Mouse (Mus musculus) CD4-positive helper T cell, adult 2 months (primary cell): ENCODE data around the gene Rab26.

ENCODE experiments used
- DNase-seq: peaks from one replicate; pipeline ENCODE4 v3.0.0-alpha.2; 2012; ENCODE audit warnings: low read depth, missing footprints, low spot score

The Rab26 gene

DNA sequence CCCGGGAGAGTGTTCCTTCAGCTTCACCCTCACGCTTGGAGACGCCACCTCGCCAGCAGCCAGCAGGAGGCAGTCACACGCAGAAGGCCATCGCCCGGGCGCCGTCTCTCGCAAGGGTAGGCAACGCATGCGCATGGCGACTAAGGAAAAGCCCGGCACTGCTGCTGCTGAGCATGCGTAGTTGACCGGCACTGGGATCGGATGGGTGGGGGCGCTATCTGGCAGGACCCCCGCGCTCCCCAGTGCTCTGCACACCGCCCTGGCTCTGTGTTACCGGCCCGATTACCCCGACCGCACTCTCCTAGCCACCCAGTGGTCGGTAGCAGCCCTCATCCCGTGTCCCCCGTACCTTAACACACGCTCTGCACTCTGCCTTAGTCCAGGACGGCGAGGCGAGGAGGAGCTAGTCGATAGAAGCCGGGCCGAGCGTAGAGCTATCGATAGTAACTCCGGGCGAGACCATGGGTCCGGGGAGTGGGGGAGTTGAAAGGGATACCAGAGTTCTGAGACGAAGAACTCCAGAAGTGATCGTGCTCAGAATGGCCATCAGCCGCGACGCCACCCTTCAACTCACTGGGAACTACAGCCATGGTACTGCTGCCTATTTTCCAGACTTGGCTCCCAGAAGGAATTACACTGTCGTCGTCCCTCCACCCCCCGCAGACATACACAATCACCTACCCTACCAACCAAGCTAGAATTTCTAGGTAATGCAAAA lies 55.2 kb downstream of the Rab26 start, which contains the start of gene Mlst8:
Mlst8 (minus strand) TSS at position 416 of the 718 bp plus-strand sequence.
- peak; percentile 95 for DNase-seq

DNA sequence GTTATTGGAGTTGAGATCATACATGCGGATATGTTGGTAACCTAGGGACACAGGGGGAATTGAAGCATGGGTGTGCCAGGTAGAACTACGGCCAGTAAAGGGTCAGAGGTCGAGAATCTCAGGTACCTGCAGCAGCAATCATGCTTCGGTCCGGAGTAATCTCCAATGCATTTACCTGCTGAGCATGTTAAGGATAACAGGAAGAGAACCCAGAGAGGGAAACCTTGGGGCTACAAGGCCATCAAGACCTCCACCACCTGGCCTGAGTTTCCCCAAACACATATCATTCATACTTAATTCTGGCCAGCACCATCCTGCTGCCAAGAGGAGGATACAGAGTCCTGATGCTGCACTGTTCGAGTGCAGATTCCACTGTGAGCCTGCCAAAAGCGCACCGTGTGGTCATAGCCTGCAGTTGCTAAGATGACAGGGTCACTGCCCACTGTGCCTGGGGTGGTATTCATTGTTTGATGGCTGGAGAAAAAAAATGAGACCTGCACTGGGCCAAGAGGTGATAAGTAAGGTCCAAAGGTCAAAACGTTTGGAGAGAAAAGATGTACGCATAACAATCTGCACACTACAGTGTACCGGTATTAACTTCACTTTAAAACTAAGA lies 55.9 kb downstream of the Rab26 start:
- DNase-seq = no peak
